ENCODE assay signal across 26 mouse cellular contexts in the genomic region with DNA sequence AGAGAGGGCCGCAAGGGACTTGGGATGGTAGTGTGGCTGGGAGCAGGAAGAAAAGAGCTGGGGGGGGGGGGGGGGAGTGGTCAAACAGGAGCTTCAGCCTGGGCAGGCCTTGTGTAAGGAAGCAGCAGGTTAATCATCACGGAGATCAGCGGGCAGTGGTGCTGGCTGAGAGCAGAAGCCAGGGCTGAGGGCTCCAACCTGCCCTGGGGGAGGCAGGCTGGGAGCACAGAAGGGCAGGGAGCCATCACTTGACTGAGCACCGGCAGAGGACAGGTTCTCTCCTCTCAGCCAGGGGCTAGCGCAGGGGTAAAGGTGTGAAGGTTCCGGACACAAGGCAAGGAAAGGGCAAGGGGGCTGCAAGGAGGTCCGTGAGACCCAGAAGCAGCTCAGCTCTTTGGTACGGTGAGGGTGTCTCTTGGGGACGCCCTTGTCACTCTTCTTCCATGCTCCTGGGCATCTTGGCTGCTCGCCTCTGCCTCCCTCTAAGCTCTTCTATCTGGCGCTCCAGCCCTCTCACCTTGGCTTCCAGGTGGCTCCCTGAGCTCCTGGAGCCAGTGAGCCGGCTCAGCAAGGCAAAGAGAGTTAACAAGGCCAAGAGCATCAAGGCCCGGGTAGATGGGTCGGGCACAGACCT. TPM values are rescaled to one million over a fixed set of nuclear protein-coding genes. Genes with fewer than 3 reads are reported as not detected.
A peak's percentile ranks its signal among the peaks of the same experiment; 100 is the strongest.
DNase-seq lines count a peak whose midpoint lies in the region; ATAC-seq and TF ChIP-seq lines count a peak whose summit lies in the region.
"Had no signal": no experiment of that assay in that cellular context is flagged by ENCODE, and none has a peak within 500 bp of the region (broad histone marks: within the 10 kb centered on the region; RNA-seq: fewer than 3 reads in every experiment).

No protein-coding gene starts in this region.

- peak; percentile 48 for DNase-seq in cerebellum, adult 11 months
- DNase-seq in cerebellum, adult 9-10 months, result no peak
- no peak for DNase-seq in lung, postnatal 0 days (ENCODE audit: low spot score)
- DNase-seq in spleen, adult 12 weeks (ENCODE audit: low spot score), result no peak
- DNase-seq: gastrocnemius, adult 2 months; layer of hippocampus, adult 9-11 months; lung, adult 18-20 months; retina, postnatal 1 day; right cerebral cortex, postnatal 4 days; thymus, adult 18-20 months had no signal

- 72% methylated on average over 14 of the region's 14 CpGs for WGBS in hindbrain, embryonic 12.5 days
- 77% methylated on average over 13 of the region's 14 CpGs for WGBS in hindbrain, embryonic 13.5 days
- WGBS in lung, embryonic 15.5 days, result 75% methylated on average over 13 of the region's 14 CpGs
- 78% methylated on average over 14 of the region's 14 CpGs for WGBS in lung, postnatal 0 days
- 79% methylated on average over 14 of the region's 14 CpGs for WGBS in stomach, embryonic 15.5 days

- peaks cover 32% of the 10 kb centered on the region for H3K4me1 ChIP-seq in hindbrain, embryonic 12.5 days
- peaks cover 30% of the 10 kb centered on the region for H3K4me1 ChIP-seq in hindbrain, embryonic 13.5 days (replicated peaks)
- peaks cover 34% of the 10 kb centered on the region for H3K4me1 ChIP-seq in lung, embryonic 15.5 days
- H3K4me1 ChIP-seq in lung, postnatal 0 days (ENCODE audit: insufficient read depth, low read depth, low read length), result peaks cover 4% of the 10 kb centered on the region; the same call in 1 of the 2 replicates
- H3K4me1 ChIP-seq in stomach, embryonic 15.5 days, result peaks cover 34% of the 10 kb centered on the region

- TF ChIP-seq EP300 in lung, postnatal 0 days (IDR thresholded peaks at IDR 0.05), result no peak

- no peak for ATAC-seq in hindbrain, embryonic 12.5 days (ENCODE audit: low FRiP score)
- ATAC-seq in hindbrain, embryonic 13.5 days (ENCODE audit: low FRiP score), result no peak
- ATAC-seq in lung, embryonic 15.5 days (ENCODE audit: borderline replicate concordance, extremely low read depth, low FRiP score, low TSS enrichment), result no peak
- ATAC-seq in lung, postnatal 0 days, result no peak
- no peak for ATAC-seq in stomach, embryonic 15.5 days (ENCODE audit: insufficient read depth, low FRiP score, low read depth)
- ATAC-seq: activated CD4-positive, CD25-positive, alpha-beta regulatory T cell, adult 4 months had no signal

- no peak overlapping the region for H3K4me3 ChIP-seq in hindbrain, embryonic 12.5 days
- no peak overlapping the region for H3K4me3 ChIP-seq in hindbrain, embryonic 13.5 days
- H3K4me3 ChIP-seq in lung, embryonic 15.5 days, result no peak overlapping the region
- no peak overlapping the region for H3K4me3 ChIP-seq in lung, postnatal 0 days (ENCODE audit: low read depth, low read length)
- no peak overlapping the region for H3K4me3 ChIP-seq in stomach, embryonic 15.5 days (replicated peaks)
- H3K4me3 ChIP-seq: embryonic facial prominence, embryonic 12.5 days; gastrocnemius, adult 2 months; heart, embryonic 10.5 days; hindbrain, embryonic 10.5 days; left cerebral cortex, adult 2 months; limb, embryonic 10.5 days; midbrain, embryonic 10.5 days had no signal

- no peak overlapping the region for H3K4me2 ChIP-seq in hindbrain, embryonic 12.5 days (replicated peaks)
- no peak overlapping the region for H3K4me2 ChIP-seq in hindbrain, embryonic 13.5 days
- H3K4me2 ChIP-seq in lung, embryonic 15.5 days, result no peak overlapping the region
- H3K4me2 ChIP-seq in lung, postnatal 0 days (replicated peaks; ENCODE audit: low read depth, low read length), result no peak overlapping the region
- H3K4me2 ChIP-seq in stomach, embryonic 15.5 days, result no peak overlapping the region
- H3K4me2 ChIP-seq: embryonic facial prominence, embryonic 12.5 days had no signal

- H3K27me3 ChIP-seq in hindbrain, embryonic 12.5 days, result no peaks in the 10 kb centered on the region
- H3K27me3 ChIP-seq in hindbrain, embryonic 13.5 days, result no peaks in the 10 kb centered on the region
- no peaks in the 10 kb centered on the region for H3K27me3 ChIP-seq in lung, embryonic 15.5 days
- H3K27me3 ChIP-seq in lung, postnatal 0 days (replicated peaks; ENCODE audit: insufficient read depth, low read length), result no peaks in the 10 kb centered on the region
- no peaks in the 10 kb centered on the region for H3K27me3 ChIP-seq in stomach, embryonic 15.5 days (replicated peaks)
- H3K27me3 ChIP-seq: embryonic facial prominence, embryonic 12.5 days had no signal

- no peak for TF ChIP-seq CTCF in lung, postnatal 0 days (IDR thresholded peaks at IDR 0.05)

- peaks cover 47% of the 10 kb centered on the region for H3K36me3 ChIP-seq in hindbrain, embryonic 12.5 days
- peaks cover 47% of the 10 kb centered on the region for H3K36me3 ChIP-seq in hindbrain, embryonic 13.5 days
- H3K36me3 ChIP-seq in lung, embryonic 15.5 days, result peaks cover 32% of the 10 kb centered on the region
- H3K36me3 ChIP-seq in lung, postnatal 0 days (ENCODE audit: insufficient read depth, low read length), result peaks cover 28% of the 10 kb centered on the region
- peaks cover 34% of the 10 kb centered on the region for H3K36me3 ChIP-seq in stomach, embryonic 15.5 days

- H3K27ac ChIP-seq in hindbrain, embryonic 12.5 days, result no peak overlapping the region
- H3K27ac ChIP-seq in hindbrain, embryonic 13.5 days, result no peak overlapping the region
- peak overlapping the region; percentile 89 for H3K27ac ChIP-seq in lung, embryonic 15.5 days
- no peak overlapping the region for H3K27ac ChIP-seq in lung, postnatal 0 days (ENCODE audit: low read length)
- peak overlapping the region; percentile 64; the same call in 1 of the 2 replicates for H3K27ac ChIP-seq in stomach, embryonic 15.5 days
- H3K27ac ChIP-seq: embryonic facial prominence, embryonic 12.5 days; heart, embryonic 10.5 days; hindbrain, embryonic 10.5 days; left cerebral cortex, adult 2 months; limb, embryonic 10.5 days; macrophage; midbrain, embryonic 10.5 days had no signal

- no peaks in the 10 kb centered on the region for H3K9me3 ChIP-seq in hindbrain, embryonic 12.5 days (replicated peaks)
- H3K9me3 ChIP-seq in hindbrain, embryonic 13.5 days, result no peaks in the 10 kb centered on the region
- H3K9me3 ChIP-seq in lung, embryonic 15.5 days, result no peaks in the 10 kb centered on the region
- H3K9me3 ChIP-seq in lung, postnatal 0 days (ENCODE audit: low read length), result no peaks in the 10 kb centered on the region
- H3K9me3 ChIP-seq in stomach, embryonic 15.5 days, result no peaks in the 10 kb centered on the region
- H3K9me3 ChIP-seq: embryonic facial prominence, embryonic 12.5 days; G1E; heart, embryonic 10.5 days; hindbrain, embryonic 10.5 days; limb, embryonic 10.5 days; midbrain, embryonic 10.5 days had no signal

- 0 out of 2 replicates have a peak overlapping the region, but pooled peaks have one; percentile 13 for H3K9ac ChIP-seq in hindbrain, embryonic 12.5 days
- H3K9ac ChIP-seq in hindbrain, embryonic 13.5 days, result no peak overlapping the region
- no peak overlapping the region for H3K9ac ChIP-seq in lung, embryonic 15.5 days
- no peak overlapping the region for H3K9ac ChIP-seq in lung, postnatal 0 days (replicated peaks; ENCODE audit: low read depth)
- no peak overlapping the region for H3K9ac ChIP-seq in stomach, embryonic 15.5 days
- H3K9ac ChIP-seq: embryonic facial prominence, embryonic 12.5 days had no signal

RNA-seq across cellular contexts. Expression of a gene that starts 1.7 kb away (rescaled TPM):
- polyA plus RNA-seq in hindbrain, embryonic 12.5 days (2016; fragmentation: Nextera tagmentation; extraction: Ambion mirVana), result 147 and 151 TPM in 2 replicates
- 174 and 180 TPM in 2 replicates for polyA plus RNA-seq in hindbrain, embryonic 13.5 days (2015; fragmentation: Nextera tagmentation; extraction: Ambion mirVana)
- 75.9 TPM in 2 replicates for polyA plus RNA-seq in lung, embryonic 15.5 days (2015; fragmentation: Nextera tagmentation; extraction: Ambion mirVana)
- polyA plus RNA-seq in lung, postnatal 0 days (2015; fragmentation: Nextera tagmentation; extraction: Ambion mirVana), result 15.1 and 18.9 TPM in 2 replicates
- polyA plus RNA-seq in stomach, embryonic 15.5 days (2015; fragmentation: Nextera tagmentation; extraction: Ambion mirVana), result 59.9 and 65.6 TPM in 2 replicates

RNA-seq across cellular contexts. Expression of a gene that starts 10.4 kb away (rescaled TPM):
- 46.0 and 46.2 TPM in 2 replicates for polyA plus RNA-seq in hindbrain, embryonic 12.5 days (2016; fragmentation: Nextera tagmentation; extraction: Ambion mirVana)
- 34.2 and 34.3 TPM in 2 replicates for polyA plus RNA-seq in hindbrain, embryonic 13.5 days (2015; fragmentation: Nextera tagmentation; extraction: Ambion mirVana)
- polyA plus RNA-seq in lung, embryonic 15.5 days (2015; fragmentation: Nextera tagmentation; extraction: Ambion mirVana), result 138 TPM in 2 replicates
- 143 and 155 TPM in 2 replicates for polyA plus RNA-seq in lung, postnatal 0 days (2015; fragmentation: Nextera tagmentation; extraction: Ambion mirVana)
- polyA plus RNA-seq in stomach, embryonic 15.5 days (2015; fragmentation: Nextera tagmentation; extraction: Ambion mirVana), result 112 and 118 TPM in 2 replicates

RNA-seq across cellular contexts. Expression of a gene that starts 23.6 kb away (rescaled TPM):
- 37.3 and 37.7 TPM in 2 replicates for polyA plus RNA-seq in hindbrain, embryonic 12.5 days (2016; fragmentation: Nextera tagmentation; extraction: Ambion mirVana)
- polyA plus RNA-seq in hindbrain, embryonic 13.5 days (2015; fragmentation: Nextera tagmentation; extraction: Ambion mirVana), result 40.2 and 42.9 TPM in 2 replicates
- 35.8 and 39.8 TPM in 2 replicates for polyA plus RNA-seq in lung, embryonic 15.5 days (2015; fragmentation: Nextera tagmentation; extraction: Ambion mirVana)
- polyA plus RNA-seq in lung, postnatal 0 days (2015; fragmentation: Nextera tagmentation; extraction: Ambion mirVana), result 18.8 and 22.4 TPM in 2 replicates
- 37.9 and 42.6 TPM in 2 replicates for polyA plus RNA-seq in stomach, embryonic 15.5 days (2015; fragmentation: Nextera tagmentation; extraction: Ambion mirVana)

RNA-seq across cellular contexts. Expression of a gene that starts 31.9 kb away (rescaled TPM):
- 0.26 and 0.51 TPM in 2 replicates for polyA plus RNA-seq in hindbrain, embryonic 12.5 days (2016; fragmentation: Nextera tagmentation; extraction: Ambion mirVana)
- 0.25 and 0.36 TPM in 2 replicates for polyA plus RNA-seq in hindbrain, embryonic 13.5 days (2015; fragmentation: Nextera tagmentation; extraction: Ambion mirVana)
- polyA plus RNA-seq in lung, embryonic 15.5 days (2015; fragmentation: Nextera tagmentation; extraction: Ambion mirVana), result 0.42 and 0.46 TPM in 2 replicates
- 3.0 and 3.7 TPM in 2 replicates for polyA plus RNA-seq in lung, postnatal 0 days (2015; fragmentation: Nextera tagmentation; extraction: Ambion mirVana)
- 0.45 and 0.49 TPM in 2 replicates for polyA plus RNA-seq in stomach, embryonic 15.5 days (2015; fragmentation: Nextera tagmentation; extraction: Ambion mirVana)

RNA-seq across cellular contexts. Expression of a gene that starts 41.6 kb away (rescaled TPM):
- polyA plus RNA-seq in hindbrain, embryonic 12.5 days (2016; fragmentation: Nextera tagmentation; extraction: Ambion mirVana), result not detected in 2 replicates
- not detected in 2 replicates for polyA plus RNA-seq in hindbrain, embryonic 13.5 days (2015; fragmentation: Nextera tagmentation; extraction: Ambion mirVana)
- 0.11 and 0.60 TPM in 2 replicates for polyA plus RNA-seq in lung, embryonic 15.5 days (2015; fragmentation: Nextera tagmentation; extraction: Ambion mirVana)
- not detected in 2 replicates for polyA plus RNA-seq in lung, postnatal 0 days (2015; fragmentation: Nextera tagmentation; extraction: Ambion mirVana)
- polyA plus RNA-seq in stomach, embryonic 15.5 days (2015; fragmentation: Nextera tagmentation; extraction: Ambion mirVana), result 0.48 and 1.0 TPM in 2 replicates
- polyA plus RNA-seq: embryonic facial prominence, embryonic 12.5 days; forebrain, embryonic 11.5 days; G1E; heart, embryonic 10.5 days; heart, postnatal 0 days; hindbrain, embryonic 10.5 days; limb, embryonic 10.5 days; midbrain, embryonic 10.5 days; neural tube, embryonic 11.5 days had no signal

Comparison
In these comparisons a context has a peak if more than half of its experiments do, and no peak if none do; other contexts are left out.
1. H3K27ac ChIP-seq: peak in lung, embryonic 15.5 days (single experiment) and stomach, embryonic 15.5 days (single experiment); none in hindbrain, embryonic 12.5 days (single experiment), hindbrain, embryonic 13.5 days (single experiment) and lung, postnatal 0 days (single experiment).